Mouse (Mus musculus) MEL (cell line): ENCODE measurements around the gene Large2. TPM values are rescaled to one million over a fixed set of nuclear protein-coding genes. Genes with fewer than 3 reads are reported as not detected.

Source experiments
- DNase-seq: peaks from one replicate; pipeline ENCODE4 v3.0.0; 2011; ENCODE audit warnings: low read depth, low spot score
- H3K27ac ChIP-seq: 2 replicates; pipeline ENCODE4 v1.5.1; 2012; ENCODE audit warnings: low read depth, mild to moderate bottlenecking, control low read depth, low read length, moderate library complexity; ENCODE audit not compliant: control insufficient read depth
- H3K27me3 ChIP-seq, 2 experiments: fragments of 150-350 bp in 1 of 2; sonication (generic) in 1 of 2; 2 replicates each; pipeline ENCODE4 v1.6.1; 2012; ENCODE audit warnings: low read length in 2 of 2, mild to moderate bottlenecking in 2 of 2, improper control_type of control experiment in 1 of 2, moderate library complexity in 1 of 2; ENCODE audit not compliant: insufficient read depth in 2 of 2, control insufficient read depth in 1 of 2
- H3K36me3 ChIP-seq, 2 experiments: 2 replicates each; pipeline ENCODE4 v1.6.1; 2012 to 2014; ENCODE audit warnings: low read length in 2 of 2, improper control_type of control experiment in 1 of 2, inconsistent platforms in 1 of 2, mild to moderate bottlenecking in 1 of 2; ENCODE audit not compliant: insufficient read depth in 2 of 2, control insufficient read depth in 1 of 2
- H3K4me1 ChIP-seq, 2 experiments: fragments of 150-350 bp in 1 of 2; sonication (generic) in 1 of 2; 2 replicates each; pipeline ENCODE4 v1.6.1; 2012; ENCODE audit warnings: low read length in 2 of 2, improper control_type of control experiment in 1 of 2, mild to moderate bottlenecking in 1 of 2; ENCODE audit not compliant: insufficient read depth in 2 of 2, control insufficient read depth in 1 of 2
- H3K4me3 ChIP-seq, 2 experiments: fragments of 150-350 bp in 1 of 2; sonication (generic) in 1 of 2; 2 replicates each; pipeline ENCODE4 v1.5.1; 2012; ENCODE audit warnings: low read depth in 2 of 2, low read length in 2 of 2, mild to moderate bottlenecking in 2 of 2, moderate library complexity in 2 of 2, control low read depth in 1 of 2, improper control_type of control experiment in 1 of 2; ENCODE audit not compliant: control insufficient read depth in 1 of 2, insufficient read depth in 1 of 2
- H3K79me2 ChIP-seq: 2 replicates; pipeline ENCODE4 v1.6.1; 2012; ENCODE audit warnings: mild to moderate bottlenecking, low read length, moderate library complexity; ENCODE audit not compliant: control insufficient read depth, poor library complexity, insufficient read depth
- H3K9ac ChIP-seq: 2 replicates; pipeline ENCODE4 v1.6.1; 2012; ENCODE audit warnings: low read depth, mild to moderate bottlenecking, control low read depth, low read length, moderate library complexity; ENCODE audit not compliant: control insufficient read depth, poor library complexity, severe bottlenecking
- H3K9me3 ChIP-seq: fragments of 150-350 bp; sonication (generic); replicated peaks from 2 replicates; pipeline ENCODE4 v1.6.1; 2012; ENCODE audit warnings: mild to moderate bottlenecking, low read length, improper control_type of control experiment, moderate library complexity; ENCODE audit not compliant: insufficient read depth
- CTCF ChIP-seq, 3 experiments: IDR thresholded peaks in 2 of 3; conservative IDR thresholded peaks in 1 of 3; 2 replicates each; pipeline ENCODE4 v1.5.1; 2011 to 2012; ENCODE audit warnings: low read length in 3 of 3, low read depth in 2 of 3, mild to moderate bottlenecking in 2 of 3, improper control_type of control experiment in 1 of 3, inconsistent platforms in 1 of 3, mixed read lengths in 1 of 3, moderate library complexity in 1 of 3; ENCODE audit not compliant: control insufficient read depth in 1 of 3, insufficient read depth in 1 of 3, poor library complexity in 1 of 3, severe bottlenecking in 1 of 3
- GATA1 ChIP-seq: IDR thresholded peaks from 2 replicates; pipeline ENCODE4 v1.6.1; 2011; ENCODE audit warnings: low read depth, low read length, improper control_type of control experiment
- KAT2A ChIP-seq: conservative IDR thresholded peaks from 2 replicates; pipeline ENCODE4 v1.6.1; 2012; ENCODE audit warnings: low read depth, low read length, improper control_type of control experiment, inconsistent platforms
- MAFK ChIP-seq: IDR thresholded peaks from 2 replicates; pipeline ENCODE4 v1.6.1; 2011; ENCODE audit warnings: low read depth, mild to moderate bottlenecking, low read length, improper control_type of control experiment, borderline replicate concordance
- MXI1 ChIP-seq: IDR thresholded peaks from 2 replicates; pipeline ENCODE4 v1.6.1; 2011; ENCODE audit warnings: mild to moderate bottlenecking, low read depth, low read length, improper control_type of control experiment
- MYC ChIP-seq: IDR thresholded peaks from 2 replicates; pipeline ENCODE4 v1.6.1; 2011; ENCODE audit warnings: low read depth, mild to moderate bottlenecking, low read length, improper control_type of control experiment, moderate library complexity
- NRF1 ChIP-seq: IDR thresholded peaks from 2 replicates; pipeline ENCODE4 v1.6.1; 2014; ENCODE audit warnings: low read depth, mild to moderate bottlenecking, inconsistent platforms, low read length, improper control_type of control experiment, moderate library complexity; ENCODE audit not compliant: poor library complexity, insufficient read depth, severe bottlenecking
- POLR2AphosphoS2 ChIP-seq: IDR thresholded peaks from 2 replicates; pipeline ENCODE4 v1.6.1; 2011; ENCODE audit warnings: low read length, improper control_type of control experiment
- TAL1 ChIP-seq: IDR thresholded peaks from 2 replicates; pipeline ENCODE4 v1.6.1; 2012; ENCODE audit warnings: mild to moderate bottlenecking, inconsistent platforms, low read length, moderate library complexity, mixed read lengths
- TBP ChIP-seq: IDR thresholded peaks from 2 replicates; pipeline ENCODE4 v1.8.0; 2011; ENCODE audit warnings: low read depth, low read length, improper control_type of control experiment
- UBTF ChIP-seq: IDR thresholded peaks from 2 replicates; pipeline ENCODE4 v1.6.1; 2012; ENCODE audit warnings: low read depth, mild to moderate bottlenecking, inconsistent platforms, low read length, improper control_type of control experiment, moderate library complexity, borderline replicate concordance; ENCODE audit not compliant: insufficient read depth
- USF2 ChIP-seq, 2 experiments: IDR thresholded peaks; 2 replicates each; pipeline ENCODE4 v1.6.1; 2011 to 2012; ENCODE audit warnings: improper control_type of control experiment in 2 of 2, low read length in 2 of 2, borderline replicate concordance in 1 of 2, inconsistent platforms in 1 of 2, low read depth in 1 of 2, mild to moderate bottlenecking in 1 of 2; ENCODE audit not compliant: insufficient read depth in 1 of 2
- ZNF384 ChIP-seq: IDR thresholded peaks from 2 replicates; pipeline ENCODE4 v1.6.1; 2012; ENCODE audit warnings: low read depth, mild to moderate bottlenecking, inconsistent platforms, low read length, improper control_type of control experiment
- polyA plus RNA-seq, 2 experiments: library from polyadenylated mRNA; stranded (reverse) in 1 of 2; unstranded in 1 of 2; fragments of >175 nt in 1 of 2; fragments of >200 nt in 1 of 2; gene quantifications; 2 replicates each; pipeline versions ENCODE4 v1.2.1 to v1.2.4; 2012; ENCODE audit warnings: low replicate concordance in 2 of 2, low read depth in 1 of 2; ENCODE audit not compliant: insufficient read length in 2 of 2, insufficient read depth in 1 of 2, missing spikeins in 1 of 2
- total RNA-seq: library from RNA; depleted of rRNA; stranded (reverse); fragments of 300-350 nt; gene quantifications from 2 replicates; pipeline ENCODE4 v1.2.3, GENCODE M21; 2012

Large2 gene
- total and polyA plus RNA-seq, 3 experiments, result 0.03 TPM; not detected in 2

- no peak overlapping the region for H3K27ac ChIP-seq
- no peaks in the 10 kb centered on the region for H3K4me1 ChIP-seq
- H3K9me3 ChIP-seq, result no peaks in the 10 kb centered on the region
- H3K36me3 ChIP-seq, result peaks cover 0 to 33% of the 10 kb centered on the region in 2 experiments; a peak in 2 of 4 replicates
- H3K4me3 ChIP-seq, result no peak overlapping the region
- no peak overlapping the region for H3K9ac ChIP-seq
- H3K27me3 ChIP-seq, result no peaks in the 10 kb centered on the region
- DNase-seq, result no peak
- H3K79me2 ChIP-seq, result peaks cover 11% of the 10 kb centered on the region
- no peak for TF ChIP-seq TBP
- no peak for TF ChIP-seq CTCF (IDR thresholded peaks at IDR 0.05 in 2 of 3, conservative IDR thresholded peaks at IDR 0.05 in 1 of 3; ENCODE audit: control insufficient read depth in 1 of 3, insufficient read depth in 1 of 3, low read depth in 2 of 3, low read length in 3 of 3, poor library complexity in 1 of 3, severe bottlenecking in 1 of 3)
- TF ChIP-seq ZNF384, result no peak
- TF ChIP-seq UBTF, result no peak
- no peak for TF ChIP-seq TAL1
- TF ChIP-seq MYC, result no peak
- TF ChIP-seq, all 39 proteins: peak for 0
These were observed 48.5 kb upstream of the Large2 start for GRCm38 (mm10) chr2:92423156-92423555.

- no peaks in the 10 kb centered on the region for H3K9me3 ChIP-seq
- no peak overlapping the region for H3K4me3 ChIP-seq
- DNase-seq, result no peak
- peak in 2 of 3 experiments; percentile 30 to 33; a peak in 4 of 6 replicates for TF ChIP-seq CTCF (IDR thresholded peaks at IDR 0.05 in 2 of 3, conservative IDR thresholded peaks at IDR 0.05 in 1 of 3; ENCODE audit: control insufficient read depth in 1 of 3, insufficient read depth in 1 of 3, low read depth in 2 of 3, low read length in 3 of 3, poor library complexity in 1 of 3, severe bottlenecking in 1 of 3)
- no peak for TF ChIP-seq TBP
- peaks cover 0 to 33% of the 10 kb centered on the region in 2 experiments; a peak in 2 of 4 replicates for H3K36me3 ChIP-seq
- no peaks in the 10 kb centered on the region for H3K27me3 ChIP-seq
- peaks cover 5% of the 10 kb centered on the region; the same call in 1 of the 2 replicates for H3K79me2 ChIP-seq
- H3K27ac ChIP-seq, result no peak overlapping the region
- no peaks in the 10 kb centered on the region for H3K4me1 ChIP-seq
- H3K9ac ChIP-seq, result no peak overlapping the region
These were observed 47.9 kb upstream of the Large2 start for GRCm38 (mm10) chr2:92422388-92423135.

- Histone ChIP-seq H3K4me3 (no peak overlapping the region), H3K27ac (no peak overlapping the region), H3K9ac (no peak overlapping the region), H3K9me3 (no peaks in the 10 kb centered on the region), H3K79me2 (0 out of 2 replicates have a peak, but pooled peaks cover 2% of the 10 kb centered on the region), H3K36me3 (peaks cover 0 to 33% of the 10 kb centered on the region in 2 experiments; a peak in 2 of 4 replicates), H3K4me1 (no peaks in the 10 kb centered on the region), H3K27me3 (no peaks in the 10 kb centered on the region)
- no peak for TF ChIP-seq MXI1
- no peak for TF ChIP-seq NRF1
- no peak for TF ChIP-seq POLR2AphosphoS2
- no peak for TF ChIP-seq MAFK
- TF ChIP-seq USF2 (IDR thresholded peaks at IDR 0.05; ENCODE audit: borderline replicate concordance in 1 of 2, insufficient read depth in 1 of 2, low read depth in 1 of 2, low read length in 2 of 2), result no peak
- TF ChIP-seq KAT2A, result no peak
- TF ChIP-seq GATA1, result no peak
- no peak for DNase-seq
These were observed 47.2 kb upstream of the Large2 start for GRCm38 (mm10) chr2:92421723-92422387.
